Mouse (Mus musculus) erythroblast, embryonic 14.5 days (primary cell): ENCODE measurements around the gene C330021F23Rik. TPM values are rescaled to one million over a fixed set of nuclear protein-coding genes. Genes with fewer than 3 reads are reported as not detected.
"Not testable (repeated sequence)": the region's sequence is repeated elsewhere in the genome, so short reads cannot be mapped to it uniquely, and the experiment has no call there.

Experiments used
- H3K27me3 ChIP-seq: 2 replicates; pipeline ENCODE4 v1.6.1; 2012; ENCODE audit warnings: inconsistent platforms; ENCODE audit not compliant: control insufficient read depth
- H3K36me3 ChIP-seq: 2 replicates; pipeline ENCODE4 v1.6.1; 2012; ENCODE audit warnings: mild to moderate bottlenecking, inconsistent platforms; ENCODE audit not compliant: control insufficient read depth
- H3K4me1 ChIP-seq: 2 replicates; pipeline ENCODE4 v1.6.1; 2012; ENCODE audit warnings: inconsistent platforms; ENCODE audit not compliant: control insufficient read depth
- H3K4me3 ChIP-seq: replicated peaks from 2 replicates; pipeline ENCODE3; 2012; ENCODE audit warnings: moderate library complexity, mild to moderate bottlenecking, inconsistent platforms
- H3K9me3 ChIP-seq: 2 replicates; pipeline ENCODE4 v1.6.1; 2012; ENCODE audit warnings: low read length, inconsistent platforms, mixed read lengths; ENCODE audit not compliant: control insufficient read depth
- GATA1 ChIP-seq: IDR thresholded peaks from 2 replicates; pipeline ENCODE4 v1.6.1; 2012; ENCODE audit warnings: low read length, inconsistent platforms, mixed read lengths
- TAL1 ChIP-seq: IDR thresholded peaks from 3 replicates; pipeline ENCODE4 v1.6.1; 2012; ENCODE audit warnings: low read length, inconsistent platforms, mixed read lengths
- polyA plus RNA-seq: library from polyadenylated mRNA; stranded (reverse); fragments of >175 nt; gene quantifications from 2 replicates; pipeline ENCODE4 v1.2.3, GENCODE M21; 2012

C330021F23Rik gene
- polyA plus RNA-seq, 1 experiment: not detected

GRCm38 (mm10) chr8:3540076-3540475, 27.7 kb upstream of the C330021F23Rik start:
- Histone ChIP-seq H3K9me3 (no peaks in the 10 kb centered on the region), H3K4me3 (no peak overlapping the region), H3K4me1 (peaks cover 18% of the 10 kb centered on the region), H3K36me3 (peaks cover 93% of the 10 kb centered on the region), H3K27me3 (no peaks in the 10 kb centered on the region)
- TF ChIP-seq GATA1 (no peak), TAL1 (no peak)

- no peak for TF ChIP-seq TAL1
- TF ChIP-seq GATA1: no peak
- no peak overlapping the region for H3K4me3 ChIP-seq
- peaks cover 34% of the 10 kb centered on the region for H3K36me3 ChIP-seq
- H3K9me3 ChIP-seq: no peaks in the 10 kb centered on the region
- H3K27me3 ChIP-seq: no peaks in the 10 kb centered on the region
- H3K4me1 ChIP-seq: no peaks in the 10 kb centered on the region
Measured at GRCm38 (mm10) chr8:3546511-3546910, 21.3 kb upstream of the C330021F23Rik start.

GRCm38 (mm10) chr8:3552240-3552639, 15.6 kb upstream of the C330021F23Rik start:
- no peak overlapping the region for H3K4me3 ChIP-seq
- TF ChIP-seq TAL1 (no peak), GATA1 (no peak)
- H3K9me3 ChIP-seq: peaks cover 3% of the 10 kb centered on the region; the same call in 1 of the 2 replicates
- no peaks in the 10 kb centered on the region for H3K4me1 ChIP-seq
- no peaks in the 10 kb centered on the region for H3K27me3 ChIP-seq
- no peaks in the 10 kb centered on the region for H3K36me3 ChIP-seq

- no peaks in the 10 kb centered on the region for H3K4me1 ChIP-seq
- TF ChIP-seq TAL1 (no peak), GATA1 (no peak)
- no peaks in the 10 kb centered on the region for H3K36me3 ChIP-seq
- H3K4me3 ChIP-seq: no peak overlapping the region
- H3K27me3 ChIP-seq: no peaks in the 10 kb centered on the region
- peaks cover 3% of the 10 kb centered on the region; the same call in 1 of the 2 replicates for H3K9me3 ChIP-seq
Measured at GRCm38 (mm10) chr8:3556114-3556513, 11.7 kb upstream of the C330021F23Rik start.

- Histone ChIP-seq H3K36me3 (no peaks in the 10 kb centered on the region), H3K27me3 (no peaks in the 10 kb centered on the region), H3K4me1 (peaks cover 4% of the 10 kb centered on the region), H3K4me3 (peak overlapping the region; percentile 25), H3K9me3 (no peaks in the 10 kb centered on the region)
- TF ChIP-seq TAL1 (no peak), GATA1 (no peak)
Measured at GRCm38 (mm10) chr8:3568378-3568777, 588 bp downstream of the C330021F23Rik start.

GRCm38 (mm10) chr8:3569784-3570183, 2.0 kb downstream of the C330021F23Rik start:
- H3K9me3 ChIP-seq: no peaks in the 10 kb centered on the region
- no peaks in the 10 kb centered on the region for H3K36me3 ChIP-seq
- H3K27me3 ChIP-seq: no peaks in the 10 kb centered on the region
- H3K4me1 ChIP-seq: peaks cover 4% of the 10 kb centered on the region
- no peak overlapping the region for H3K4me3 ChIP-seq
- TF ChIP-seq GATA1 (no peak), TAL1 (no peak)

GRCm38 (mm10) chr8:3574546-3574945, 6.8 kb downstream of the C330021F23Rik start:
- Histone ChIP-seq H3K4me3 (no peak overlapping the region), H3K36me3 (no peaks in the 10 kb centered on the region), H3K27me3 (no peaks in the 10 kb centered on the region), H3K4me1 (peaks cover 7% of the 10 kb centered on the region), H3K9me3 (no peaks in the 10 kb centered on the region)
- TF ChIP-seq GATA1 (no peak), TAL1 (no peak)

- peaks cover 7% of the 10 kb centered on the region for H3K4me1 ChIP-seq
- TF ChIP-seq TAL1 (no peak), GATA1 (no peak)
- no peaks in the 10 kb centered on the region for H3K9me3 ChIP-seq
- no peaks in the 10 kb centered on the region for H3K36me3 ChIP-seq
- H3K4me3 ChIP-seq: no peak overlapping the region
- no peaks in the 10 kb centered on the region for H3K27me3 ChIP-seq
Measured at GRCm38 (mm10) chr8:3576211-3576960, 8.6 kb downstream of the C330021F23Rik start.

- peaks cover 7% of the 10 kb centered on the region for H3K4me1 ChIP-seq
- H3K36me3 ChIP-seq: no peaks in the 10 kb centered on the region
- no peak for TF ChIP-seq TAL1
- no peak for TF ChIP-seq GATA1
- H3K4me3 ChIP-seq: no peak overlapping the region
- H3K27me3 ChIP-seq: no peaks in the 10 kb centered on the region
- no peaks in the 10 kb centered on the region for H3K9me3 ChIP-seq
Measured at GRCm38 (mm10) chr8:3579390-3580364, 11.9 kb downstream of the C330021F23Rik start.

- H3K4me3 ChIP-seq, H3K27me3 ChIP-seq, H3K9me3 ChIP-seq, H3K36me3 ChIP-seq: not testable (repeated sequence)
- peaks cover 13% of the 10 kb centered on the region for H3K4me1 ChIP-seq
Measured at GRCm38 (mm10) chr8:3581961-3582360, 14.2 kb downstream of the C330021F23Rik start.
